Mouse (Mus musculus) erythroblast, embryonic 14.5 days (primary cell): ENCODE measurements around the gene Dhrs13. TPM values are rescaled to one million over a fixed set of nuclear protein-coding genes. Genes with fewer than 3 reads are reported as not detected.
"Not testable (repeated sequence)": the region's sequence is repeated elsewhere in the genome, so short reads cannot be mapped to it uniquely, and the experiment has no call there.

Experiments used
- H3K27me3 ChIP-seq: 2 replicates; pipeline ENCODE4 v1.6.1; 2012; ENCODE audit warnings: inconsistent platforms; ENCODE audit not compliant: control insufficient read depth
- H3K36me3 ChIP-seq: 2 replicates; pipeline ENCODE4 v1.6.1; 2012; ENCODE audit warnings: mild to moderate bottlenecking, inconsistent platforms; ENCODE audit not compliant: control insufficient read depth
- H3K4me1 ChIP-seq: 2 replicates; pipeline ENCODE4 v1.6.1; 2012; ENCODE audit warnings: inconsistent platforms; ENCODE audit not compliant: control insufficient read depth
- H3K4me3 ChIP-seq: replicated peaks from 2 replicates; pipeline ENCODE3; 2012; ENCODE audit warnings: moderate library complexity, mild to moderate bottlenecking, inconsistent platforms
- H3K9me3 ChIP-seq: 2 replicates; pipeline ENCODE4 v1.6.1; 2012; ENCODE audit warnings: low read length, inconsistent platforms, mixed read lengths; ENCODE audit not compliant: control insufficient read depth
- GATA1 ChIP-seq: IDR thresholded peaks from 2 replicates; pipeline ENCODE4 v1.6.1; 2012; ENCODE audit warnings: low read length, inconsistent platforms, mixed read lengths
- TAL1 ChIP-seq: IDR thresholded peaks from 3 replicates; pipeline ENCODE4 v1.6.1; 2012; ENCODE audit warnings: low read length, inconsistent platforms, mixed read lengths
- polyA plus RNA-seq: library from polyadenylated mRNA; stranded (reverse); fragments of >175 nt; gene quantifications from 2 replicates; pipeline ENCODE4 v1.2.3, GENCODE M21; 2012

The Dhrs13 gene
- polyA plus RNA-seq, 1 experiment = 4.7 TPM

DNA sequence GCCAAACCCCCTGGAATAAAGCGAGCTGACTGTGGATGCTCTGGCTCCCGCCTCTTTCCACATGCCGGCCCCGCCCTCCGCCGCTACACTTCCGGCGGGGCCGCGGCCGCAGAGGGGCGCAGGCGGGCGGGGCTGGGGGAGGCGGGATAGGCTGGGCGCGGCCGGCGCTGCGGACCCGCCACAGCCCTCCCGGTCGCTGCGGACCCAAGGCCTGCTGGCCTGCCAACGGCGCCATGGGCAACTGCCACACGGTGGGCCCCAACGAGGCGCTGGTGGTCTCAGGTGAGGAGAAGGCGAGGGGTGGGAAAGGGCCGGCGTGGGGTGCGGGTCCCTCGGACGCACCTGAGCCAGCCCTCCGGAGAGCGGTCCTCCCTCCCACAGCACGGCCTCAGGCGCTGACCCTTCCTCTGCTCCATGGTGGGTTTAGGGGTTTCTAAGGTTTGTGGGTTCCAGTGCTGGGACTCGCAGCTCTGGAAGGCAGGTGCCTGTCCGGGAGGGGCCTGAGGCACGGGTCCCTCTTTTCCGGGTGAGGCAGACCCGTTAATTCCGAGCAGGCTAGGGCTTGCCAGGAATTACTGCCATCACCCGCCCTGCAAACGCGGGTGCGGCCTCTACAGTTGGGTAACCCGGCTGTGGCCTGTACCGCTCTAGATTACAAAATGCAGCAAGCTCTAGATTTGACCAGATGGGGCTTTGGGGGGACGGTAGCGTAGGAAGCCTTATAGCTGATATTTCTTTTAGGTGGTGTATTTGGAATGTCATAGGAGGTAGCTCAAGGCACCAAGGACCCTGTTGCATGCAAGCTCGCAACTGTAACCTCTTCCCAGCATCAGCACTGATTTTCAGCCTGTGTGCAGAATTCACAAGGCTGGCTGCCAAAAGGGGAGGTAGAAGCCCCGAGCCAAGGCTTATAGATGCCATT lies 6.0 kb downstream of the Dhrs13 start, which contains the start of gene Flot2:
Gene Flot2 (plus strand): TSS at position 101 of the 922 bp plus-strand sequence.
- peaks cover 73% of the 10 kb centered on the region for H3K4me1 ChIP-seq
- H3K4me3 ChIP-seq = peak within 1 kb of the TSS; percentile 84
- no peaks in the 10 kb centered on the region for H3K27me3 ChIP-seq
- H3K36me3 ChIP-seq = peaks cover 96% of the 10 kb centered on the region
- H3K9me3 ChIP-seq = no peaks in the 10 kb centered on the region; the same call in 1 of the 2 replicates
- TF ChIP-seq TAL1 (no peak), GATA1 (no peak)

- peaks cover 54% of the 10 kb centered on the region for H3K4me1 ChIP-seq
- no peak for TF ChIP-seq TAL1
- TF ChIP-seq GATA1 = no peak
- H3K9me3 ChIP-seq = no peaks in the 10 kb centered on the region; the same call in 1 of the 2 replicates
- H3K4me3 ChIP-seq = no peak overlapping the region
- no peaks in the 10 kb centered on the region for H3K27me3 ChIP-seq
- peaks cover 77% of the 10 kb centered on the region for H3K36me3 ChIP-seq
These were observed 8.8 kb downstream of the Dhrs13 start for GRCm38 (mm10) chr11:78040878-78041277.

DNA sequence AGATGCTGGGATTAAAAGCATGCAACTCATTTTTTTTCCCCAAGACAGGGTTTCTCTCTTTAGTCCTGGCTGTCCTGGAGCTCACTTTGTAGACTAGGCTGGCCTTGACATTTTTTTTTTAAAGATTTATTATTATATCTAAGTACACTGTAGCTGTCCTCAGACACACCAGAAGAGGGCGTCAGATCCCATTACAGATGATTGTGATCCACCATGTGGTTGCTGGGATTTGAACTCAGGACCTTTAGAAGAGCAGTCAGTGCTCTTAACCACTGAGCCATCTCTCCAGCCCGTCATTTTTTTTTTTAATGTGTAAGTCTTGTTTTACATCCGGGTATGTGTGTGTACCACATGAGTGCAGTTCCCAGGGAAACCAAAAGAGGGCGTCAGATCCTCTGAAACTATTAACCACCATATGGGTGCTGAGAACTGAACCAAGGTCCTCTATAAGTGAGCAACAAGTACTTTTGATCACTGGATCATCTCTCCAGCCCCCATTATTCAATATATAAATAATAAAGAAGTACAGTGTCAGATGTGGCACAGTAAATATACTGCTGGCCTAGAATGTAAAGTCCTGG lies 10.3 kb downstream of the Dhrs13 start:
- Histone ChIP-seq H3K36me3 (peaks cover 64% of the 10 kb centered on the region), H3K4me1 (peaks cover 44% of the 10 kb centered on the region)
- not testable (repeated sequence) for H3K9me3 ChIP-seq, H3K4me3 ChIP-seq, H3K27me3 ChIP-seq

- H3K36me3 ChIP-seq = peaks cover 40% of the 10 kb centered on the region
- peaks cover 26% of the 10 kb centered on the region for H3K4me1 ChIP-seq
- TF ChIP-seq GATA1 (no peak), TAL1 (no peak)
- no peaks in the 10 kb centered on the region for H3K27me3 ChIP-seq
- no peak overlapping the region for H3K4me3 ChIP-seq
- H3K9me3 ChIP-seq = no peaks in the 10 kb centered on the region; the same call in 1 of the 2 replicates
These were observed 12.7 kb downstream of the Dhrs13 start for GRCm38 (mm10) chr11:78044758-78045251.

DNA sequence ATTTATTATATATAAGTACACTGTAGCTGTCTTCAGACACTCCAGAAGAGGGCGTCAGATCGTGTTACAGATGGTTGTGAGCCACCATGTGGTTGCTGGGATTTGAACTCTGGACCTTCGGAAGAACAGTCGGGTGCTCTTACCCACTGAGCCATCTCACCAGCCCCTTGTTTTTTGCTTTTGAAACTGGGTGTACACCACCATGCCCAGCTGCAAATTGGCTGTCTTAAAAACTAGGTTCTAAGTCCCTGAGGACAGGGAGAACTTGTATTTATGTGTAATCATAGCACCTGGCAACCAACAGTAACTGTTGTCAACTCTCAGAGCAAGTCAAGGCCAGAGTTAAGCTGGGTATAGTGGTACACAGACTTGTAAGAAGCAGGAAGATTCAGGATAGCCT lies 16.6 kb downstream of the Dhrs13 start:
- H3K27me3 ChIP-seq, H3K9me3 ChIP-seq, H3K4me3 ChIP-seq: not testable (repeated sequence)
- peaks cover 39% of the 10 kb centered on the region for H3K4me1 ChIP-seq
- H3K36me3 ChIP-seq = peaks cover 39% of the 10 kb centered on the region

DNA sequence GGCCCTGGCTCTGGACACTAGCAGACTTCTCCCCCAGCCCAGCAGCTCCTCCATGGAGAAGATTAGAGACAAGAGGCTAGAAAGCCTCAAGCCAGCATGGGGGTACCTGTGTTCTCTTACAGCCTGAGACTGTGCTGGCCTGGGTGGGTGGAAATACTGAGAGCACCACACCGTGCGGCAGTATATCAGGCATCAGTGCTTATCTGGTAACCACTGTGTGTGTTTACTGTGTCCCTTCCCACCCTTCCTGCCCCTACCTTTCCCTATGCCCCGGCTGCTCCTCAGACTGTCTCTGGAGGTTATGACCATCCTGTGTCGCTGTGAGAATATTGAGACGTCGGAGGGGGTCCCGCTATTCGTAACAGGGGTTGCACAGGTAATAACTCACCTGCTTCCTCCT lies 21.0 kb downstream of the Dhrs13 start:
- H3K27me3 ChIP-seq = no peaks in the 10 kb centered on the region
- peak overlapping the region; percentile 33 for H3K4me3 ChIP-seq
- TF ChIP-seq TAL1 (no peak), GATA1 (no peak)
- H3K9me3 ChIP-seq = no peaks in the 10 kb centered on the region
- peaks cover 45% of the 10 kb centered on the region for H3K4me1 ChIP-seq
- peaks cover 65% of the 10 kb centered on the region for H3K36me3 ChIP-seq

DNA sequence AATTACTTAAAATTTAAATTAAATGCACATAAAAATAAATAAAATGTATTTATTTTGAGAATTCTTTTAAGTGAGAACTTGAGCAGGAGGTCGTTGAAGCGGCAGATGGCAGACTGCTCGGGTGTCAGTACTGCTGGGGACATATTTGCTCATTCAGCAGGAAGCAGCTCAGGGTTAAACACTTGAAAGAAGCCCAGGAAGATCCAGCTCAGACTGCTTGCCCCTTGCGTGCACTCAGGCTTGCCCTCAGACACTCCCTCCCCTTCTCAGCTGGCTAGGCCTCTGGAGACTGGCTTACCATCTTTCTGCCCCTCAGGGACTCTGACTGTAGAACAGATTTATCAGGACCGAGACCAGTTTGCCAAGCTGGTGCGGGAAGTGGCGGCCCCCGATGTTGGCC lies 24.9 kb downstream of the Dhrs13 start:
- TF ChIP-seq TAL1 = no peak
- no peak for TF ChIP-seq GATA1
- H3K4me1 ChIP-seq = peaks cover 76% of the 10 kb centered on the region
- H3K36me3 ChIP-seq = peaks cover 84% of the 10 kb centered on the region
- H3K9me3 ChIP-seq = no peaks in the 10 kb centered on the region
- H3K27me3 ChIP-seq = no peaks in the 10 kb centered on the region
- no peak overlapping the region for H3K4me3 ChIP-seq

DNA sequence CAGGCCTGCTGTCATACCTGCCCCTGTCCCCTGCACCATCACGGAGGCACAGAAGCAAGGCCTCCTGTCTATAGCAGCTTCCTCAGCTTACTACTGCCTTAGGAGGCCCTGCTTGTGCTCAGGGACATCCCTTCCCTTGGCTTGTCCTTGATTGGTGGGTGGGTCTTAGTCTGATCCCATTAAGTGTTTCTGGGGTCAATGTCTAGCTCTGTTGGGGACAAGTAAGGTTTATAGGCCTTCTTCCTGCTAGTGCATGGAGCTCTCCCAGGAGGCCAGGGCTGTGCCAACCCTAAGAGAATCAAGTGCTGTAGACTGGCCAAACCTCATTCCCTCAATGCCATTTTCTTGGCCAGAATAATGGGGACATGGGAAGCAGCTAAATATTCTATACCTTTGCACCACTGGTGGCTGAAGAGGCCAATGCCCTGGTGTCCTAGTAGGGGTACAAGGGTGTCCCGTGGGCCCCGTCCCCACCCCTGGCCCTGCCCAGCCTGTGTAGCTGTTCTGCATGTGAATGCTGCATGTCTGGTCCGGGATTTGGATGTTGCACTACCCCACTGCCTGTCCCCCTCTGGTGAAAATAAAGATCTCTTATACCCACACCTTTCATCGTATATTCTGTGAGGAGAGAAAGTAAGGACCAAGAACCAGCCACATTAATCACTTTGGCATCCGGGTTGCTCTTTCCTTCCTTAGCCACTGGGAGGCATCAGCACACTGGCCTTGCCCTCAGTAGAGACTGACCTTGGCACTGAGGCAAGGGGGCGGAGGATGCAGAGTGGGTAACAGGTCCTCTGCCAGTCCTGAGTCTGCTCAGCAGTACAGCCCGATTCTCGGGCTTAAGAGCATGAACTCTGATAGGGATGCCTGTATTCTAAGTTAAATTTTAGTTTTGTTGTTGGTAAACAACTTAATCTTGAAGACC lies 28.0 kb downstream of the Dhrs13 start:
- no peak for TF ChIP-seq GATA1
- no peak for TF ChIP-seq TAL1
- Histone ChIP-seq H3K9me3 (no peaks in the 10 kb centered on the region), H3K4me3 (peak overlapping the region; percentile 44), H3K4me1 (peaks cover 74% of the 10 kb centered on the region), H3K36me3 (peaks cover 65% of the 10 kb centered on the region), H3K27me3 (no peaks in the 10 kb centered on the region)
